Mouse (Mus musculus): ENCODE results near the gene Ttc8.
"Not testable (repeated sequence)": the region's sequence is repeated elsewhere in the genome, so short reads cannot be mapped to it uniquely, and the experiment has no call there.

Gene Ttc8

DNA sequence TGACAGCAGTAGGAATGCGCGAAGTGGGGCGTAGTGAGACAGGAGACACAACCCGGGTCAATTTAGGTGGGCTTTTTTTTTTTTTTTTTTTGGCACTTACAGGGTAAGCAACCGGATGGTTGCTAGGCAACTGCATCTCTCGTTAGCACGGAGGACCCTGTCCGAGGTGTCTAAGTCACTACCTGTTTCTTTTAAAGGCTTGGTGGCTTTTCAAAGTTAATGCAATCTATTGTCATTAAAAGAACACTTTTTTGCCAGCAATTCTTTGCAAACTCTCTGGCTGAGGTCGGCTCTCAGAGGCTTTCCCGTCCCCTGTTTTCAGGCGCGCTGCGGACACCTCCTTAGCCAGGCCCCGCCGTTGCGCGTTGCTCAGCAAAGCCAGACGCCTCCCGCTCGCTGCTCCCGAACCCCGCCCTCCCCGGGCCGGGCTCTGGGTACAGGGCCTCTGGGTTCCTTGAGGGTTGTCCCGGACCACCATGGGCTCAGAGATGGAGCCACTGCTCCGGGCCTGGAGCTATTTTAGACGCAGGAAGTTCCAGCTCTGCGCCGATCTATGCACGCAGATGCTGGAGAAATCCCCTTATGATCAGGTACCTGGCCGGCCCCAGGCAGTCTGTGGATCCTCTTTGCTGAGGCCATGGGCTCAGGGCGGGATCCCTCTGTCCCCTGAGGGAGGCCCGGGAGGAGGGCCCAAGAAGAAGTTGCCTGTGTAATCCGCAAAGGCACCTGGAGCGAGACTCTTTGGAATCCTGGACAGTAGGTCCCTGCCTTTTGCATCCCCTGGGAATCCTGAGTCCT, at the start of gene Ttc8:
TSS of gene Ttc8 (plus strand) at position 381 of the 798 bp plus-strand sequence.
- DNase-seq (ENCODE audit: low spot score) = peak; percentile 79

DNA sequence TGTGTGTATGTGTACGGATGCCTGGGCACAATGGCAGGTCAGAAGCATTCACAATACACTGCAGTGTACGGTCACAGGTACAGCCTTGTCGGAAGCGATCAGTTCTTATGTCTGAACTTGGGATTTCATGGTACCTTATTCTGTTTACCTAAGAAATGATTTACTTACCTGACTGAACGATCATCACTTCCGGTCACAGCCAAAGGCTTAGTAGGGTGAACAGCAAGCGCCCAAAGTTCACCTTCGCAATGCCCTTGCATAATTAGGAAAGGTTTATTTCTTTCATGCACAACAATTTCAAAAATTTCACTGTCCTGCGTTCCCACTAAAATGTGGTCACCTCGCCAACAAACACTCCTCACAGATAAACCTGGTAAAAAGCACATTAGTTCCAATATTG, 47.5 kb upstream of the Ttc8 start:
- no peak for DNase-seq (ENCODE audit: low spot score)

DNA sequence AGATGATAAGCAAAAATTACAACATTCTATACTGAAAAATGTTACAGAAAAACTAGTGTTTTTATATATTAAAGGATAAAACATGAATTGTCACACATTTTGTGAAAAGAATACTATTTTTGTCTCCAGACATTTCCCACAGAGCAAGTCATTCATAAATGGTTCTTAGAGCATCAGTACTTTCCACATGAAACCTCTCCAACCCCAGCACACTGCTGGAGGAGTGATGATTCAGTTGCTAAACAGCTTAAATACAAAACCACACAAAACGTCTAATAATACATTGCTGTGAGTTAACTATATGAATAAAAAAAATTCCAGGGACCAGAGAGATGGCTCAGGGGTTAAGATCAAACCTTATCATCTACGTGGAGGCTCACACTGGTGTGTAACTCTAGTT, 45.2 kb upstream of the Ttc8 start:
- DNase-seq (ENCODE audit: low spot score) = no peak

DNA sequence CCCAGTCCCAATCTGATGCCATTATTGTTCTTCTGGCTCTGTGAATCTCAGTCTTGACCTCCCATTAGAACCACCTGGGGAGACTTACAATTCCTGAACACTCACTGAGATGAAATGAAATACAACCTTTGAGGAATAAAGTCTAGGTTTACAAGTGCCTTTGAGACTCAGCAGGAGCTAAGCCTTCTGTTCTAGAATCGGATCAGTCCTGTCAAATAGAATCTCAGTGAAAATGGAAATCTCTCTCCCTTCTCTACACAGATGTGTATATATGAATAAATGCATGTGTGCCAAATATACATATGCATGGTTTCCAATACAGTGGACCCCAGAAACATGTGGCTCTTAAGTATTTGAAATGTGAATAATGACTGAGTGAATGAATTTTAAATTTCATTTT, 41.7 kb upstream of the Ttc8 start:
- no peak for DNase-seq (ENCODE audit: low spot score)

DNA sequence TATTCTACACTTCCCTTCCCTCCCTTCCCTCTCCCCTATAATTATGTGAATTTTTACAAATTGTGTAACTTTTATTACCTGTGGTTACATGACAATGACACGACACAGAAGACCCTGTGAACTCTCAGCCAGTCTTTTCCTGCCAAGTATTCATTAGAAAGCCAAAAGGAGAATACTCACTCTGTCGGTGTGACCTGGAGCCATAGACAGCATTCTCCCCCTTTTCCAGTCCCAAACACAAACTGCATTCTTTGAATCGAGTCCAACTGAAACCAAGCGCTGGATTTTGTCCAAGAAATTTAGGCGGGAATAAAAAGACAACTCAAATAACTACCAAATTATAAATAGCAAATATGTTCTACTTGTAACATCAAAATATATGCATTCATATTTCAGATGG, 38.6 kb upstream of the Ttc8 start:
- DNase-seq (ENCODE audit: low spot score) = no peak

DNA sequence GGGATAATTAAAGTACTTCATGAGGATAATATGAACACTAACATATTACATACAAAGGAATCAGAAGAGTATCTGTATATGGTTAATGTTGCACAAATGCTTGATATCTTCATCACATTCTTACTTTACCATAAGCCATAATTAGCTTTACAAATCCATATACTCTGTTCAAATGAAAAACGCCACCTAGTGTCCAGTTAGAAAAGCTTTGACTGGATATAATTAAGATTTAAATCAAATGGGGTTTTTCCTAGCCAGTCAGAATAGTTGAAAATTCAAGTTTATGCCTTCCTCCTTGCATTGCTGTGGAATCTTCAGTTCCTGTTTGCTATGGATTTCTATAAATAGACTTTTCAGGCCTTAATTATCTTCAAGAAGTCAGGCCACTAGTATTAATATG, 35.9 kb upstream of the Ttc8 start:
- no peak for DNase-seq (ENCODE audit: low spot score)

DNA sequence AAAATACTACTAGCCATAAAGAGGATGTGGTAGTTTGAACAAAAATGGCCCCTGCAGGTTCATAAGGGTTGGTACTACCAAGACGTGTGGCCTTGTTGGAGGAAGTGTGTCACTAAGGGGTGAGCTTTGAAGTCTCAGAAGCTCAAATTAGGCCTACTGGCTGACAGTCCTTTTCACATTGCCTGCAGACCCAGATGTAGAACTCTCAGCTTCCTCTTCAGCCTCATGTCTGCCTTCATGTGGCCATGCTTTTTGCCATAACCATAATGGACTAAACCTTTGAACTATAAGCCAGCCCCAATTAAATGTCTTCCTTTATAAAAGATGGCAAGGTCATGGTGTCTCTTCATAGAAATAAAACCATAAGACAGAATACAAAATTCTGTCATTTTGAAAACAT, 23.6 kb upstream of the Ttc8 start:
- DNase-seq (ENCODE audit: low spot score) = no peak

DNA sequence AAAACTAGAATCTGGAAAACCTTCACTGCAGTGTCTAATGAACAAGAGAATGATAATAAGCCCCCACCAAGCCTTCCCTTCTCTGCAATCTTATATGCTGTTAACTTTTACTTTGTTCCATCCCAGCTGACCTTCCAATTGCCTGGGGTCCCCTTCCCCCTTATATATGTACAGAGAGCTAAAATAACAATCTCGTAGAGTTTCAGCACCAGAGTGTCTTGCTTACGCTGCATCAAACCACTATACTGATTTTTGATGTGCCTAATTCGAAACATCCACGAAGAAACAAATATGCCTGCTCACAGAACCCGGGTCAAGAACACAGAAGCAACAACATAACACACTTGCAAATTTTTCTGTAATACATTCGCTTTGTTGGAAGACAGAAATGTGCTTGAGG, 20.7 kb upstream of the Ttc8 start:
- no peak for DNase-seq (ENCODE audit: low spot score)

DNA sequence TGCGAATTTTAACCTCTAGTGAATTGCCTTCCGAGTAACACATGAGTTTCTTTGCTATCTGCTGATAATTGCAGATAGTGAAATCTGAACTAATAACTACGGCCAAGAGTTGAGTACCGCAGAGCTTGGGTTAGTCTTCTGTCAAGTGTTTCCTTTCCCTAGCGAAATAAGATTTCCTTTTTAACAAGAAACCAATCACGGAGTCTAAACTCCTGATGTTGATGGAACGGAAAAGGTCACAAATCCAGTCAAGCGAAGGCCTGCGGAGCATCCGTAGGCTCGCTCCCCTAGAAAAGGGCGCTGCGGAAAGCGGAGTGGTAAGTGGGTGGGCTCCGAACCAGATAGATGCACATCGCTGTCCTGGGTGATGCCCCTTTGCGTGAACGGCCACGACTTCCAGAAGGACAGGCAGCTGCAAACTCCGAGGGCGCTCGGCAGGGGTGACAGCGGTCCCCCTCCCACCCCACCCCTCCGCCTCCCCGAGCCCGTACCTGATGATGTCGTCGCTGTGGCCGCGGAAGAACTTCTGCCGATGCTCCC, 20.0 kb upstream of the Ttc8 start:
- no peak for DNase-seq (ENCODE audit: low spot score)

DNA sequence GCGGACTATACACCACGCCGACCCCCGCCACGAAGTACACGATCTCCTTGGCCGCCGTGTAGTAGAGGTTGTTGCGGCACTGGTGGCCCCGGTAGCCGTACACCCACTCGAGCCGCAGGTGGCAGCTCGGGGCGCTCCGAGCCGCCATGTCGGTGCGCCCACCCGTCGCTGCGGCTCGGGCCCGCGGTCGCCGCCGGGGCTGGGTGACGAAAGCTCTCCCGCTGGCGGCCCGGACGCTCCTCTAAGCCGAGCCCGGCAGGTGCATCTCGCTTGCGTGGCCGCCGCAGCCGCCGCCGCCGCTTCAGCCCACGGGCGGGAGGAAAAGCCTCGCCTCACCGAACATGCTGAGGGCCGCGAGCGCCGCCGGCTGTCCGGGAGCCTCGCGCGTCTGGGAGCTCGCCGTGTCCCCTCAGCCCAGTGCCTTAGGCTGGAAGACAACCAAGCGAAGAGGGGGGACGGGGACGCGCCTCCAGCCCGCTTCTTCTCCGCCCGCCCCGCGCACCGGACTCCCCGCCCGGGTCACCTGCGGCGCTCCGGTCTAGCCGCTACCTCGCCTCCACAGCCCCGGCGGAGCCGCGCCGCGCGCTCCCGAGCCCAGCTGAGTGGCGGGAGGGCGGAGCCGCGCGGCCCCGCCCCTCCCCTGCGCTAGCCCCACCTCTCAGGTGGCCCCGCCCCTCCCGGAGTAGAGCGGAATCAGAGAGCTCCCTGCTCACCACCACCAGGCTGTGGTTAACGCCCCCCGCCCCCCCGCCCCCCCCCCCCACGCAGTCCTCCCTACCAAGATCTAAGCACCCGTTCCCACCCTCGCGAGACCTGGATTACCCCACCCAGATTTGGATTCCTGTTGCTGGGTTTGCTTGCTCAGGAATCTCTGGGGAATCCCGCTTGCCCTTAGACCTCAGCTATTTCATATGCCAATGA, 19.2 kb upstream of the Ttc8 start, which contains the start of gene Eml5:
TSS of gene Eml5 (minus strand) at position 604 of the 921 bp plus-strand sequence.
- DNase-seq (ENCODE audit: low spot score) = peak; percentile 60

DNA sequence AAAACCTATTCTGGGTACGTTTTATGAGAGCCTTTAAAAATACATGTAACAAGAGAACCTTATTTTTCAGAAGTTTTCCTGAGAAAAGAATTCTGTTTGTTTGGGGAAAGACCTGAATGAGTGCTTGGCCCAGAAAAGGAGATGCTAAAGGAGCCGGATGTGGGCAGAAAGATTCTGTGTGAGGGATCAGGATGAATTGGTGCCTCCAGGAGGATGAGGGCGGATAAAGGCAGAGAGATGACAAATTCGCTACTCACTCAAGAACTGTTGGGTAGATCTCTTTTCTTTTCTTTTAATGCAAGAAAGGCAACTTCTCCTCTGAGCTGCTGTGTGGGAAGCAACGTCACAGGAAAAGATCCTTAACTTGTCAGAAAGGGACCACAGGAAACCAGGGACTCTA, 14.9 kb upstream of the Ttc8 start:
- DNase-seq (ENCODE audit: low spot score) = no peak

DNA sequence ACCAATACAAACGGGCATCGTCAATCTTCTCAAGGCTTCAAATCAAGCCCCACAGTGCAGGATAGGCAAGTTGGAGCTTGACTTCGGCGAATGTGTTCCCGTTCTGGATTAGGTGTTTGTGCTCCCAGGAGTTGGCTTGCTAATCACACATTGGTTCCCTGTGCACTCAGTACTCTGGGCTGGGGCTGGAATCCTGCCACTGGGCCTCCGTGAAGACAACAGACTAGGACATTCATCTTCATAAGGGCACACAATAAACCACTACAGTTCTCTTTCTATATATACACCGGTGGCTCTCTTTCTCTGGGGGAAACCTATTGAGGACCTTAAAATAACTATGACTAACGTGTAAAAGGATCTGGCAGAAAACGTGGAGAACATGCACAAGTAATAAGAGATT, 10.3 kb upstream of the Ttc8 start:
- DNase-seq (ENCODE audit: low spot score) = no peak

DNA sequence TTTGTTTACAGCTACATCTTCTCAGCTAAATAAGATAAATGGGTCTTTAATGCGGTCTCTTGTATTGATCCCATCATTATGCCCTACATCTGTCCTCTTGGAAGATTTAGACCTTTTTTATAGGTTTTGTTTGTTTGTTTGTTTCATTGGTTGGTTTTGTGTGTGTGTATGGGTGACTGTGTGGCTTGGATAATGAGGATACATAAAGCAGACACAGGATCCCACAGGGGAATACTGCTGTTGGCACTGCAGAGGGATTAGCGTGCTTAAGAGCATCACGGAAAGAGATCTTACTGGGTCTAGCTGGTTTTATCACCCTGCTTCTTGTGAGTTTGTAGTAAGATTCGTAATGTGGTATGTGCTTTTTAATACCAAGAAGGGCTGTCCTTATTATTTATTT, 10.8 kb downstream of the Ttc8 start:
- DNase-seq (ENCODE audit: low spot score) = no peak

DNA sequence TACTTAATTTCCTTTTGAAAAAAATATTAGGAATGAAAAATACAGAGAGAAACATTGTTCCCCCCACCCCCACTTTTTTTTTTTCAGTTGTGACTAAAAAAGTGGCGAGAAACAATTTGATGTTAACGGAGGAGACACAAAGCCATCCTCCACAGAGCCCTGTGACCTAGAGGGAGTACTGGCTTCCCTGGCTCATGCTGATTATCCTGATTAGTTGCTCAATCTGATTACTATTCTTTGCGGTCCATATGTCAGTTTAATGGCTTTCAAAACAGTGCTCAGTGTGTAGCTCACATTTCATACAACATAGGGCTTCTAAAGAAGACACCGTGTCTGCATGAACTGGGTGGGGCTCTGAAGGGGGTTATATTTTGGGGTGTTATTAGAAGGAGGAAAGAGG, 12.1 kb downstream of the Ttc8 start:
- no peak for DNase-seq (ENCODE audit: low spot score)

DNA sequence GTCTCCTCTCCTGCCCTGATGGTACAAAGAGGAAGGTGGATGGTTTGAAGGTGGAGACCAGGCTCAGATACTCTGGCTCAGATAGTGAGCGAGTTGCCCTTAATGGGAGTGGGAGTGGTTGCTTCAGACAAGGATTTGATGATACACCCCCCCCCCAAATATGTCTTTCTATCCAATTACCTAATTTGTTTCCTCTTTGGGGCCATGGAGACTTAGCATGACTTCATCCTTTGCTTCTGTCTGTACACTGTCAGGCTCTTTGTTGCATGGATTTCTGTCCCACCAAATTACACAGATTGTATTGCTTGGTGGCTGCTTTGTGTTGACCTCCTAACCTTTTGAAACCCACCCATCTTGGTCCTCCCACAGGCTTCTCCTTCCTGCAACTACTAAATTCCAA, 12.5 kb downstream of the Ttc8 start:
- no peak for DNase-seq (ENCODE audit: low spot score)

DNA sequence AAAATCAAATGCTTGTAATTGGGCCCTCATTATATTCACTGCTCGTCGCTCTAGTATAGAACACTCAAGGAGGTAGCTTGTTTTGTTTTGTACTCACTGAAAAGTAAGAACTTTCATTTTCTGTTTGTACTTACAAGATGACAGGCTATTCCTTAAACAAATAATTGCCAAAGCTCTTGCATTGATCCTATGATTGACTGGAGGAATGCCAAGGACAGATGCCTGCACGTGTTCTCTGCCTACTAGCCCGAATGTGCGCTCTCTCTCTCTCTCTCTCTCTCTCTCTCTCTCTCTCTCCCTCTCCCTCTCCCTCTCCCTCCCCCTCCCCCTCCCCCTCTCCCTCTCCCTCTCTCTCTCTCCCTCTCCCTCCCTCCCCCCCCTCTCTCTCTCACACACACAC, 30.9 kb downstream of the Ttc8 start:
- not testable (repeated sequence) for DNase-seq (ENCODE audit: low spot score)

DNA sequence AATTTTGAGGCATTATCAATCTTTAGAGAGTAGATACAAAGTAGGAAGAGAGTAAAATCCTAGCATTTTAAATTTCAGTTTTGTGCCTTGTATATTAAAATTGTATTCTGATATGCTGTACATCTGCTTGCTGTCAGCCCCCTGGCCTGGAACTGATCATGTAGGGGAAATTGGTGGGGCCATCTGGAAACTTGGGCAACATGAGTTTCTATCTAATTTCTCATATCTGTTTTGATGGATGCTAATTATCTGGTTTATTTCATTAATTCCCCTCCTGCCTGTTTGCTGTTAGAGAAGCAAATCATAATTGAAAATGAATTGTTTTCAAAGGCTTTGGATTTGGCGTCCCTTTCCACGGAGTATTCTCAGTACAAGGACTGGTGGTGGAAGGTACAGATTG, 36.6 kb downstream of the Ttc8 start:
- DNase-seq (ENCODE audit: low spot score) = no peak

DNA sequence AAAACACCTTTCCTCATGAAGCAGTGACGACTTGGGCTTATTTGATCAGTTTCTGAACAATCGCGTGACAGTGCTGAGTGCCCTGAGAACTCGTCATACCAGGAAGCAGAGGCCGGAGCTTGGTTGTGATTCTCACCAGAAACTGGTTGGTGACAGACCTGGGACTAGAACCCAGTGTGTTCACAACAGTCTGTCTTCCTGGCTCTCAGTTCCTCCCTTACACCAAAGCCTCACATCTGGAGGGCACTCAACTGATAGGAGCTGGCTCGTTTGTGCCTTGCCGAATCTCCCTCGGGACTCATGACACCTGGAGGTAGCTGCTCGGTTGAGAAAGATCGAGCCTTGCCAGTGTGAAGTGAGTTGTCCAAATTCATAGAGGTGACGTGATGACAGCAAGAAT, 37.1 kb downstream of the Ttc8 start:
- DNase-seq (ENCODE audit: low spot score) = no peak

DNA sequence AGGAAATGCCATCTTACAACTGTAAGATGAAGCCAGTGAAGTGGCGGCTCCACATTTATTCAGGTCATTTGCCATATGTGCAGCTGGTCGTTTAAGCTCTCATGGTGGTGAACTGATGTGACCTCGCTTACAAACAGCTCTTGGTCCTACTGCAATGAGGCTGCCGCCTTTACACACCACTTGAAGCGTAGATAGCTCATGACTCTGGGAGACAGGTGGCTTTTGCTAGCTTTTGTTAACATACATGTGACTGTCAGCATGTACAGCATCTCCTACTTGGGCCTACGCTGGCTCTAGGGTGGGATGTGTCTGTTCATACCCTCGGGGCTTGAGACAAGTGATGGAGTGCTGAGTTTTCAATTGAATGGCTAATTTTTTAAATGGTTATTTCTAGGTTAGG, 40.6 kb downstream of the Ttc8 start:
- DNase-seq (ENCODE audit: low spot score) = no peak

DNA sequence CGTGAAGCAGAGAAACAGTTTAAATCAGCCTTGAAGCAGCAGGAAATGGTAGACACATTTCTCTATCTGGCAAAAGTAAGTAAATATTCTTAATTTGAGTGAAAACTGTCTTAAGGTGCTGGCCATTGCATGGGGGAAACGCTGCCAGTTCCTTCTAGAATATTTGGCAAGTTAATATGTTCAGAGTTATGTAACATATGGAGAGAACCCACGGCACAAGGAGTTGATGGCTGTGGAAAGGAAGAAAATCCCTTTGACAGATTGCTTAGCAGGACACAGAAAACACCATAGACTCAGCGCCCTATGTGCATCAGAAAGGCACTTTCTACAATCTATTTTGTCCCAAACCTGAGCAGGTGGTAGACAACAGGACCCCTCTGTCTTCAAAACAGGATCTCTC, 41.0 kb downstream of the Ttc8 start:
- no peak for DNase-seq (ENCODE audit: low spot score)

DNA sequence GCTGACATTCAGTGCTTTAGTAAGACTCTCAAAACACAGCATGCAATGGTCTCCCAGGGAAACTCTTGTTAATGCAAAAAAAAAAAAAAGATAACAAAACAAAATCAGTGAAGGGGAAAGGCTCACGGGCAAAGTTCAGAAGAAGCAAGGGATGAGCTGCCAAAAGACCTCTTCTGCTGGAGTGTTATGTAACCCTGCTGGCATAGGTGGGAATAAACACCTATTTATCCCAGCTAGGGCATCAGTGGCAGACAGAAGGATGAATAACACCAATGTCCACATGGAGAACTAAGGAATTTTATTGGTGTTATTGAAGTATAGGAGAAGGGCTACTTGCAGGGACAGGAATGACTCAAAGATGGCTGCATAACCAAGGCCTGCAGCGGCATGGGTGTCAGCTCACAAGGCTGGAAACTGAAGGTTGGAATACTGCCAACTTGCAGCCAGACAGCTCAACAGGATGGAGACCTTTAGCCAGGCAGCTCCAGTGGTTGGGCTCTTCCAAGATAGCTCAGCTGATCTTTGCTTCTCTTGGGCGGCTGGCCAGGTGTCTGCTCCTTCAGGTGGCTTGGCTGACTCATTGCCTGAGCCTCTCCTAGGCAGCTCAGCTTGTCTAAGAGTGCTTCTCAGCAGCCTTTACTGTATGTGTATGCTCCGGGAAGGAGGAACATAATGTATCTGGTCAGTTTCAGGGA, 45.2 kb downstream of the Ttc8 start:
- no peak for DNase-seq (ENCODE audit: low spot score)

DNA sequence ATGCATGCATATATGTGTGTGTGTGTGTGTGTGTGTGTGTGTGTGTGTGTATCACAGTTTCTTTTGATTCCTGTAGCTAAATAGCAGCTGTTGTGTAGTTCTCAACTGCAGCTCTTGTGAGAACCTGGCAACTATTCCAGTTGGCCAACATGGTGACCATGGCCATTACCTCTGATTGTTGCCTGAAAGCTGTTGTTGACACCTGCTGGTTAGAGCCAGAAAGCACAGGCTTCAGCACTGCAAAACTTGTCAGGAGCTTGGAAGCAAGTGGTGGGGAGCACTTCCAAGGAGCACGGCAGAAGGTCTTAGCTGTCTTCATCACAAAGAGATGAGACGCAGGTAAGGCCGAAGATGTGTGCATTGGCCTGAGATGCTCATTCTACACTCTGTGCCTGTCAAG, 51.9 kb downstream of the Ttc8 start:
- DNase-seq (ENCODE audit: low spot score) = no peak
